In genomic region chr5:149970261-149970660, GRCm38 (mm10) we compare ENCODE assay signal across 31 mouse cellular contexts. TPM values are rescaled to one million over a fixed set of nuclear protein-coding genes. Genes with fewer than 3 reads are reported as not detected.
"Had no signal": no experiment of that assay in that cellular context is flagged by ENCODE, and none has a peak within 500 bp of the region (broad histone marks: within the 10 kb centered on the region; RNA-seq: fewer than 3 reads in every experiment).

No protein-coding gene starts in this region.

- H3K27ac ChIP-seq: embryonic facial prominence, embryonic 10.5 days; embryonic facial prominence, embryonic 12.5 days; embryonic facial prominence, embryonic 13.5 days; embryonic facial prominence, embryonic 15.5 days; forebrain, embryonic 10.5 days; forebrain, embryonic 12.5 days; forebrain, embryonic 13.5 days; forebrain, embryonic 15.5 days; gastrocnemius, adult 2 months; heart, adult 2 months; heart, embryonic 10.5 days had no signal

- H3K4me3 ChIP-seq: embryonic facial prominence, embryonic 10.5 days; embryonic facial prominence, embryonic 12.5 days; embryonic facial prominence, embryonic 13.5 days; embryonic facial prominence, embryonic 15.5 days; erythroblast, embryonic 14.5 days; forebrain, embryonic 10.5 days; forebrain, embryonic 12.5 days; forebrain, embryonic 13.5 days; forebrain, embryonic 15.5 days; gastrocnemius, adult 2 months; heart, adult 2 months; heart, embryonic 10.5 days had no signal

- DNase-seq: cerebellum, adult 8-10 months; cerebellum, adult 9-10 months; cerebellum, adult 9-11 months; cerebellum, postnatal 10 days; cerebellum, postnatal 14 days; cerebellum, postnatal 25 days; cerebellum, postnatal 36 days; embryo, embryonic 11 days; forebrain, postnatal 0 days; gastrocnemius, adult 2 months; gastrocnemius, postnatal 10 days; gastrocnemius, postnatal 14 days; gastrocnemius, postnatal 25 days; gastrocnemius, postnatal 36 days; heart, adult 18-20 months; heart, adult 2 months had no signal

RNA-seq across cellular contexts. Expression of gene Rxfp2, which starts 48.2 kb away (rescaled TPM):
- total RNA-seq: common myeloid progenitor, adult 5-6 weeks; gastrocnemius, adult 18-20 months; gastrocnemius, adult 2 months; gastrocnemius, adult 8-10 months; gastrocnemius, postnatal 10 days; gastrocnemius, postnatal 14 days; gastrocnemius, postnatal 25 days; gastrocnemius, postnatal 36 days; granulocyte monocyte progenitor cell, adult 5-6 weeks; heart, adult 18-20 months; heart, adult 2 months; heart, adult 8-10 months had no signal
